Mouse (Mus musculus) bone marrow, adult 2 months (tissue): ENCODE data around the gene Tesk1.

Source experiments
- CTCF ChIP-seq: fragments of 200-500 bp; IDR thresholded peaks from 2 replicates; pipeline ENCODE4 v1.5.1; 2011; ENCODE audit warnings: low read length, control low read depth; ENCODE audit not compliant: control insufficient read depth, insufficient read depth
- POLR2A ChIP-seq: fragments of 200-500 bp; IDR thresholded peaks from 2 replicates; pipeline ENCODE4 v1.6.1; 2011; ENCODE audit warnings: low read depth, mild to moderate bottlenecking, control low read depth, low read length, borderline replicate concordance; ENCODE audit not compliant: control insufficient read depth

- no peak for TF ChIP-seq CTCF
- TF ChIP-seq POLR2A, result no peak
Measured at GRCm38 (mm10) chr4:43452315-43452714, 10.6 kb downstream of the Tesk1 start.
